Mouse (Mus musculus) MEL (cell line): Measurements from ENCODE around the gene Olfr1393. TPM values are rescaled to one million over a fixed set of nuclear protein-coding genes. Genes with fewer than 3 reads are reported as not detected.

Experiments used
- DNase-seq: peaks from one replicate; pipeline ENCODE4 v3.0.0; 2011; ENCODE audit warnings: low read depth, low spot score
- H3K27ac ChIP-seq: 2 replicates; pipeline ENCODE4 v1.5.1; 2012; ENCODE audit warnings: low read depth, mild to moderate bottlenecking, control low read depth, low read length, moderate library complexity; ENCODE audit not compliant: control insufficient read depth
- H3K27me3 ChIP-seq, 2 experiments: fragments of 150-350 bp in 1 of 2; sonication (generic) in 1 of 2; 2 replicates each; pipeline ENCODE4 v1.6.1; 2012; ENCODE audit warnings: low read length in 2 of 2, mild to moderate bottlenecking in 2 of 2, improper control_type of control experiment in 1 of 2, moderate library complexity in 1 of 2; ENCODE audit not compliant: insufficient read depth in 2 of 2, control insufficient read depth in 1 of 2
- H3K36me3 ChIP-seq, 2 experiments: 2 replicates each; pipeline ENCODE4 v1.6.1; 2012 to 2014; ENCODE audit warnings: low read length in 2 of 2, improper control_type of control experiment in 1 of 2, inconsistent platforms in 1 of 2, mild to moderate bottlenecking in 1 of 2; ENCODE audit not compliant: insufficient read depth in 2 of 2, control insufficient read depth in 1 of 2
- H3K4me1 ChIP-seq, 2 experiments: fragments of 150-350 bp in 1 of 2; sonication (generic) in 1 of 2; 2 replicates each; pipeline ENCODE4 v1.6.1; 2012; ENCODE audit warnings: low read length in 2 of 2, improper control_type of control experiment in 1 of 2, mild to moderate bottlenecking in 1 of 2; ENCODE audit not compliant: insufficient read depth in 2 of 2, control insufficient read depth in 1 of 2
- H3K4me3 ChIP-seq, 2 experiments: fragments of 150-350 bp in 1 of 2; sonication (generic) in 1 of 2; 2 replicates each; pipeline ENCODE4 v1.5.1; 2012; ENCODE audit warnings: low read depth in 2 of 2, low read length in 2 of 2, mild to moderate bottlenecking in 2 of 2, moderate library complexity in 2 of 2, control low read depth in 1 of 2, improper control_type of control experiment in 1 of 2; ENCODE audit not compliant: control insufficient read depth in 1 of 2, insufficient read depth in 1 of 2
- H3K79me2 ChIP-seq: 2 replicates; pipeline ENCODE4 v1.6.1; 2012; ENCODE audit warnings: mild to moderate bottlenecking, low read length, moderate library complexity; ENCODE audit not compliant: control insufficient read depth, poor library complexity, insufficient read depth
- H3K9ac ChIP-seq: 2 replicates; pipeline ENCODE4 v1.6.1; 2012; ENCODE audit warnings: low read depth, mild to moderate bottlenecking, control low read depth, low read length, moderate library complexity; ENCODE audit not compliant: control insufficient read depth, poor library complexity, severe bottlenecking
- H3K9me3 ChIP-seq: fragments of 150-350 bp; sonication (generic); replicated peaks from 2 replicates; pipeline ENCODE4 v1.6.1; 2012; ENCODE audit warnings: mild to moderate bottlenecking, low read length, improper control_type of control experiment, moderate library complexity; ENCODE audit not compliant: insufficient read depth
- CHD2 ChIP-seq: IDR thresholded peaks from 2 replicates; pipeline ENCODE4 v1.6.1; 2011; ENCODE audit warnings: low read length, improper control_type of control experiment
- ELF1 ChIP-seq: IDR thresholded peaks from 2 replicates; pipeline ENCODE4 v1.6.1; 2014; ENCODE audit warnings: low read depth, mild to moderate bottlenecking, inconsistent platforms, low read length, improper control_type of control experiment, moderate library complexity
- ETS1 ChIP-seq: IDR thresholded peaks from 2 replicates; pipeline ENCODE4 v1.6.1; 2012; ENCODE audit warnings: low read depth, mild to moderate bottlenecking, inconsistent platforms, low read length, improper control_type of control experiment, moderate library complexity
- GATA1 ChIP-seq: IDR thresholded peaks from 2 replicates; pipeline ENCODE4 v1.6.1; 2011; ENCODE audit warnings: low read depth, low read length, improper control_type of control experiment
- HCFC1 ChIP-seq: IDR thresholded peaks from 2 replicates; pipeline ENCODE4 v1.6.1; 2012; ENCODE audit warnings: low read depth, mild to moderate bottlenecking, inconsistent platforms, low read length, improper control_type of control experiment, moderate library complexity
- MAFK ChIP-seq: IDR thresholded peaks from 2 replicates; pipeline ENCODE4 v1.6.1; 2011; ENCODE audit warnings: low read depth, mild to moderate bottlenecking, low read length, improper control_type of control experiment, borderline replicate concordance
- MYC ChIP-seq: IDR thresholded peaks from 2 replicates; pipeline ENCODE4 v1.6.1; 2011; ENCODE audit warnings: low read depth, mild to moderate bottlenecking, low read length, improper control_type of control experiment, moderate library complexity
- NRF1 ChIP-seq: IDR thresholded peaks from 2 replicates; pipeline ENCODE4 v1.6.1; 2014; ENCODE audit warnings: low read depth, mild to moderate bottlenecking, inconsistent platforms, low read length, improper control_type of control experiment, moderate library complexity; ENCODE audit not compliant: poor library complexity, insufficient read depth, severe bottlenecking
- POLR2A ChIP-seq, 2 experiments: IDR thresholded peaks; 2 replicates each; pipeline ENCODE4 v1.6.1; 2011 to 2012; ENCODE audit warnings: low read length in 2 of 2, mild to moderate bottlenecking in 2 of 2, control low read depth in 1 of 2, improper control_type of control experiment in 1 of 2, low read depth in 1 of 2, moderate library complexity in 1 of 2; ENCODE audit not compliant: control insufficient read depth in 1 of 2, insufficient read depth in 1 of 2, poor library complexity in 1 of 2
- POLR2AphosphoS2 ChIP-seq: IDR thresholded peaks from 2 replicates; pipeline ENCODE4 v1.6.1; 2011; ENCODE audit warnings: low read length, improper control_type of control experiment
- POLR2AphosphoS5 ChIP-seq: IDR thresholded peaks from 2 replicates; pipeline ENCODE4 v1.6.1; 2012; ENCODE audit warnings: low read depth, borderline replicate concordance, mild to moderate bottlenecking, inconsistent platforms, low read length, moderate library complexity, mixed read lengths
- RAD21 ChIP-seq: IDR thresholded peaks from 2 replicates; pipeline ENCODE4 v1.6.1; 2011; ENCODE audit warnings: mild to moderate bottlenecking, low read depth, low read length, improper control_type of control experiment
- SIN3A ChIP-seq: IDR thresholded peaks from 2 replicates; pipeline ENCODE4 v1.6.1; 2012; ENCODE audit warnings: low read length, improper control_type of control experiment, inconsistent platforms
- TBP ChIP-seq: IDR thresholded peaks from 2 replicates; pipeline ENCODE4 v1.8.0; 2011; ENCODE audit warnings: low read depth, low read length, improper control_type of control experiment
- TCF12 ChIP-seq: IDR thresholded peaks from 2 replicates; pipeline ENCODE4 v1.6.1; 2014; ENCODE audit warnings: low read depth, mild to moderate bottlenecking, inconsistent platforms, low read length, improper control_type of control experiment, moderate library complexity
- USF2 ChIP-seq, 2 experiments: IDR thresholded peaks; 2 replicates each; pipeline ENCODE4 v1.6.1; 2011 to 2012; ENCODE audit warnings: improper control_type of control experiment in 2 of 2, low read length in 2 of 2, borderline replicate concordance in 1 of 2, inconsistent platforms in 1 of 2, low read depth in 1 of 2, mild to moderate bottlenecking in 1 of 2; ENCODE audit not compliant: insufficient read depth in 1 of 2
- ZC3H11A ChIP-seq: IDR thresholded peaks from 2 replicates; pipeline ENCODE4 v1.6.1; 2012; ENCODE audit warnings: low read depth, mild to moderate bottlenecking, inconsistent platforms, low read length, improper control_type of control experiment
- ZKSCAN1 ChIP-seq: IDR thresholded peaks from 2 replicates; pipeline ENCODE4 v1.6.1; 2012; ENCODE audit warnings: low read depth, mild to moderate bottlenecking, inconsistent platforms, low read length, improper control_type of control experiment, moderate library complexity
- polyA plus RNA-seq, 2 experiments: library from polyadenylated mRNA; stranded (reverse) in 1 of 2; unstranded in 1 of 2; fragments of >175 nt in 1 of 2; fragments of >200 nt in 1 of 2; gene quantifications; 2 replicates each; pipeline versions ENCODE4 v1.2.1 to v1.2.4; 2012; ENCODE audit warnings: low replicate concordance in 2 of 2, low read depth in 1 of 2; ENCODE audit not compliant: insufficient read length in 2 of 2, insufficient read depth in 1 of 2, missing spikeins in 1 of 2
- total RNA-seq: library from RNA; depleted of rRNA; stranded (reverse); fragments of 300-350 nt; gene quantifications from 2 replicates; pipeline ENCODE4 v1.2.3, GENCODE M21; 2012

The Olfr1393 gene
- total and polyA plus RNA-seq, 3 experiments: not detected

- Histone ChIP-seq H3K9me3 (no peaks in the 10 kb centered on the region), H3K9ac (no peak overlapping the region), H3K27me3 (no peaks in the 10 kb centered on the region), H3K27ac (no peak overlapping the region), H3K4me3 (no peak overlapping the region), H3K4me1 (no peaks in the 10 kb centered on the region), H3K36me3 (peaks cover 0 to 6% of the 10 kb centered on the region in 2 experiments; a peak in 1 of 4 replicates), H3K79me2 (no peaks in the 10 kb centered on the region; the same call in 1 of the 2 replicates)
- TF ChIP-seq SIN3A (no peak), ETS1 (no peak), GATA1 (no peak), HCFC1 (no peak), TCF12 (no peak), POLR2AphosphoS5 (no peak), ZC3H11A (no peak)
- DNase-seq: no peak
Measured at GRCm38 (mm10) chr11:49259296-49259695, 18.8 kb upstream of the Olfr1393 start.

DNA sequence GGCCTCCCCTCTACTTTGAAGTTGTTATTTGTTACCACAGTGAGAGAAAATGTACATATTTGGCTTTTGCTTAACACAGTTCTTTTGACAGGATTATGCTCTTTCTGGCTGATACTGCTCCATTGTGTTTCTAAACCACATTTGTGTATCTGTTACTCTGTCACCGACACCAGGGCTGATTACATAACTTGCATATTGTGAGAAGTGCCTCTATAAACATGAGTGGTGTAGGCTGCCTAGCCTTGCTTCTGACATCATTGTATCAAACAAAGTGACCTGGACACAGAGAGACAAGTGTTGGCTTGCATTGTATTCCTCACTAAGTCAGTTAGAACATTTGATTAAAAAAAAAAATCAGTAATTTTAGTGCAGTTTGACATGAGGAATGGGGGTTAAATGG lies 18.3 kb upstream of the Olfr1393 start:
- H3K79me2 ChIP-seq: no peaks in the 10 kb centered on the region
- no peak for TF ChIP-seq TCF12
- TF ChIP-seq MAFK: no peak
- no peak for TF ChIP-seq MYC
- TF ChIP-seq, all 39 proteins: peak for 0
- peaks cover 0 to 4% of the 10 kb centered on the region in 2 experiments; a peak in 1 of 4 replicates for H3K36me3 ChIP-seq
- no peaks in the 10 kb centered on the region for H3K27me3 ChIP-seq
- H3K27ac ChIP-seq: no peak overlapping the region
- H3K4me1 ChIP-seq: no peaks in the 10 kb centered on the region
- no peak for DNase-seq
- H3K9me3 ChIP-seq: no peaks in the 10 kb centered on the region
- H3K9ac ChIP-seq: no peak overlapping the region
- no peak overlapping the region for H3K4me3 ChIP-seq

GRCm38 (mm10) chr11:49260598-49261312 lies 17.3 kb upstream of the Olfr1393 start:
- Histone ChIP-seq H3K27me3 (no peaks in the 10 kb centered on the region), H3K9ac (no peak overlapping the region), H3K27ac (no peak overlapping the region), H3K36me3 (peaks cover 0 to 4% of the 10 kb centered on the region in 2 experiments; a peak in 1 of 4 replicates), H3K4me3 (no peak overlapping the region)
- TF ChIP-seq TBP (no peak), CHD2 (no peak), POLR2AphosphoS2 (no peak), RAD21 (no peak), POLR2A (IDR thresholded peaks at IDR 0.05; ENCODE audit: control insufficient read depth in 1 of 2, insufficient read depth in 1 of 2, low read depth in 1 of 2, low read length in 2 of 2, poor library complexity in 1 of 2) (no peak), ZKSCAN1 (no peak), TCF12 (no peak), ELF1 (no peak), NRF1 (no peak), USF2 (IDR thresholded peaks at IDR 0.05; ENCODE audit: borderline replicate concordance in 1 of 2, insufficient read depth in 1 of 2, low read depth in 1 of 2, low read length in 2 of 2) (no peak)
- TF ChIP-seq, all 39 proteins: peak for 0
- Histone ChIP-seq H3K4me1 (no peaks in the 10 kb centered on the region), H3K9me3 (no peaks in the 10 kb centered on the region), H3K79me2 (no peaks in the 10 kb centered on the region)
- no peak for DNase-seq
